Mouse (Mus musculus) right cerebral cortex, postnatal 25 days (tissue): Measurements from ENCODE around the gene Tpp2.
A peak's percentile ranks its signal among the peaks of the same experiment; 100 is the strongest.
"Not testable (repeated sequence)": the region's sequence is repeated elsewhere in the genome, so short reads cannot be mapped to it uniquely, and the experiment has no call there.

Experiments used
- DNase-seq: peaks from one replicate; pipeline ENCODE4 v3.0.0; 2022

Gene Tpp2

DNA sequence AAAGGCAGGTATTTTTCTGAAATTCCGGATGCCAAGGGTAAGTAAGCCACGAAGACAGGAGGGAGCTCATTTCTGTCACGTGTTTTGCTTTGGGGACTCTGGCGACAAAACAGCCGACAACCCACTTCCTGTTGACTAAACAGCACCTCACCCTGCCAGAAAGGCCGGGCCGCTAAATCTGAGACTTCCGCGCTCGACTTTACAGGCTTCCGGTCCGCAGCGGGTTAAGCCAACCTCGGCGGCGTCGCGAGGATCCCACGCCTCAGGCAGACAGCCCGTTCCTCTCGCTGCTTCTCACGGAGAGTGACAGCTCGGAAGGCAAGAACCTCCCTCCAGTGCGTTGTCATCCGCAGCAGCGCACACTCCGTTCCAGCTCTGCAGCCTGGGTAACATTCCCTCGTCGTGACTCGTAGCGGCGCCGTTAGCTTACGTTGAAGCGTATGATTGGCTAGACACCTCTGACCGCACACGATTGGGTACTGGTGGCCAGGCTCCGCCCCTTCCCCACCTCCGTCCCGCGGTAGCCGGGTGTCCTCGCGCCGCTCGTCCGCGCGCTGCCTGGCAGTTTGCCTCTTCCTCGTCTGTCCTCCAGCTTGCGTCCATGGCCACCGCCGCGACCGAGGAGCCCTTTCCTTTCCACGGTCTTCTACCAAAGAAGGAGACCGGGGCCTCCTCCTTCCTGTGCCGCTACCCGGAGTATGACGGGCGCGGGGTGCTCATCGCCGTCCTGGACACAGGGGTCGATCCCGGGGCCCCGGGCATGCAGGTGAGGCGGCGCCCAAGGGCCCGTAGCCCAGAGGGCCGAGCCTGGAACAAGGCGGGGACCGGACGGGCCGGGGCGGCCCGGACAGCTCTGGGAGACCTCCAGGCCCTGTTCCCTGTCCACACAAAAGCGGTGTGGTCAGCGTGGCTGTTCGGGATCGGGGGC is at the start of gene Tpp2:
Tpp2 (plus strand) TSS at position 160 of the 928 bp plus-strand sequence.
- peak; percentile 97 for DNase-seq

DNA sequence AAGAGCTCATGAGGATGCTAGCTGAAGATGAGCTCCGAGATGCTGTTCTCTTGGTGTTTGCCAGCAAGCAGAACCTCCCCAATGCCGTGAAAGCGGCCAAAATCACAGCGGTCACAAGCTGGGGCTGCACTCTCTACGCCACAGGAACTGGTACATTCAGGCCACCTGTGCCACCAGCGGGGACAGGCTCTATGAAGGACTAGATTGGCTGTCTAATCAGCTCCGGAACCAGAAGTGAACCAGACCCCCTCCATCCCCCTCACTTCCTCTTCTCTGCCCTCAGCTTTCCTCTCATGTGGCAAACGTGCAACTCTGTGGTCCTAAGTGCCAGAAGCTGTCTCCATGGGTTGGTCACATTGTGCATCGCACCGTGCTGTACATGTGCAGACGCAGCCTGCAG is 45.1 kb upstream of the Tpp2 start:
- DNase-seq = not testable (repeated sequence)

DNA sequence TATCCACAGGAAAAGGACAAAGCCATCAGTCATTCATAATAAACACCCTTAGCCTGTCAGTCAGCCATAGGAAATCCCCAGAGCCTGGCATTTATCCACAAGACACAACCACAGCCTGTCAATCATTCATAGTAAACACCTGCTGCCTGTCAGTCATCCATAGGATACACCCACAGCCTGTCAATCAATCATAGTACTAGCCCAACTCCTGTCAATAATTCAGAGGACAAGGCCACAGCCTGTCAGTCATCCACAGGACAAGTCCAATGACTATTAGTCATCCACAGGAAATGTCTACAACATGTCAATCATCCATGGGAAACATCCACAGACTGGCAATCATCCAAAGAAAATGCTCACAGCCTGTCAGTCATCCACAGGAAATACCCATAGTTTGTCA is 37.7 kb upstream of the Tpp2 start:
- no peak for DNase-seq

- no peak for DNase-seq
Observed at GRCm38 (mm10) chr1:43897131-43897530, 36.3 kb upstream of the Tpp2 start.

DNA sequence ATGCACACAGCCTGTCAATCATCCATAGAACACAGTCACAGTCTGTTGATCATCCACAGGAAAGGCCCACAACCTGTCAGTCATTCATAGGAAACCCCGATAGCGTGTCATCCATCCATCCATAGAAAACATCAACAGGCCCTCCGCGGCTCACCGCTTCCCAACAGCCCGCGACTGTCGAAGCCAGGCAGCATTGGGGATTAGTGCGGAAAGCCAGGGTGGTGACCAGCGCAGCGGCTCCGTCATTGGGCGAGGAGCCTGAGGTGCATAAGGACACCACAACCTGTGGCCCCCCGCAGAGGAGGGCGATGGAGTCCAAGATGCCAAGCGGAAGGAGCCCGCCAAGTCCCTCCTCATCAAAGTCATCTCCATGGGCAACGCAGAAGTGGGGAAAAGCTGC is 35.5 kb upstream of the Tpp2 start:
- DNase-seq = no peak

DNA sequence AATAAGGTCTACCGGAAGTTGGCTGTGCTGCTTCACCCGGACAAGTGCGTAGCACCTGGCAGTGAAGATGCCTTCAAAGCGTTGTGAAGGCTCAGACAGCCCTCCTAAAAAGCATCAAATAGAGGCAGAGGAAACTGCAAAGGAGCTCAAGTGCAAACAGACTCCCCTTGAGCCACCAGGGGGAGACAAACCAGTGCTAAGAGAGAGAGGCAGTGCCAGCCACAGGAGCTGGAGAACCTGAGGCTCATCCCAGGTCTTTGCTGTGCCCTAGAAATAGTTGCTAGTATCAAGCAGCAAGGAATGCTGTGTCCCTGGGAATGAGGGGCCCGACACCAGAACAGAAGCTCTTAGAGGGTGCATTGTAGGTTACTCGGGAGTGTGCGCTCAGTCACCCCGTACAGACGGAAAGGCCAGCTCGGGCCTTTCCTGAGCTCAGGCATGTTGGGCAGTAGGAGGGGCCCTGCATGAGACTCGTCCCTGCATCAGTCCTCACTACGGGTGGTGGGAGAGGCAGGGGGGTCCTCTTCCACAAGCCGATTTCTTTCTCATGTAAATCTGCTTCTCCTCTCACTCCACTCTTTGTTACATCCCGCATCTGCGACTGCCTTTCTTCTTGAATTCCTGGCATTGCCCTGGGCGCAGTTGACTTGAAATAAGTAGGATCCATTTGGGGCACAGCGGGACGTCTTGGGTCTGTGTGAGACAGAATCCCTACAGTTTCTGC is 34.3 kb upstream of the Tpp2 start:
- peak; percentile 67 for DNase-seq

GRCm38 (mm10) chr1:43902417-43902816 is 31.0 kb upstream of the Tpp2 start:
- no peak for DNase-seq

- no peak for DNase-seq
Observed at GRCm38 (mm10) chr1:43902855-43903254, 30.6 kb upstream of the Tpp2 start.

DNA sequence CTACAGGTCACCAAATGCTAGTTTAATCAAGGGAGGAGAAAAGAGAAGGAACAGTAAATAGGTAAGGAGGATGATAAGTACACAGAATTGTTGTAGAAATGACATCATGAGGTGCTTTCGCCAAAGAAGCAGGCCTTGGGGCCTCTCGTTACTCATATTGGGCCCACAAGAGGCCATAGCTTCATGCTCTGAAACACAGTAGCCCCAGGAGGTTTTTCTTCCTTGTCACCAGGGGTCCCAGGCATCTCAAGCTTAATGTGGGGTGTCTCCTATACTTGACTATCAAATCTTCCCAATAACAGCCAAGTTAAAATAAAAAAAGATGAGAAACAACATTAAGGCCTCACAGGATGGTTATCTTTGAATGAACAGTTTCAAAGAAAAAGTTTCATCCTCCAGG is 18.0 kb upstream of the Tpp2 start:
- DNase-seq = no peak

- no peak for DNase-seq
Observed at GRCm38 (mm10) chr1:43916854-43917253, 16.6 kb upstream of the Tpp2 start.

GRCm38 (mm10) chr1:43934416-43934810 is 966 bp downstream of the Tpp2 start:
- no peak for DNase-seq

DNA sequence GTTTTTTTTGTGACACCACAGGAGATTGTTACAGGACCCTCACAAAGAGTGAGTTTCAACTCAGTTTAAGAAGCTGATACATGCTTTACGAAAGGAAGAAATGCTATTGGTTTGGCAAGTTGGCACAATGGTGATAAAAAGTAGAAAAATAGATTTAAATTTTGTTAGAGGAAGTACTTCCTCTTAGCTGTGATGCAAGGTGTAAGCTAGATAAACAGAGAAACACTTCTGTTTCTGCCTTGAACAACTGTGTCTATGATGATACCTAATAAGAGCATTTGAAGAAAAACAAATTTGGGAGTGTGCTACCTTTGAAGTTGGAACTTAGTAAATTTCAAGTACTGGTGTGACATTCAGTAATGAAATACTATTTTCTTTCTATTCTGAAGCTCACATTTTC is 5.9 kb downstream of the Tpp2 start:
- no peak for DNase-seq

DNA sequence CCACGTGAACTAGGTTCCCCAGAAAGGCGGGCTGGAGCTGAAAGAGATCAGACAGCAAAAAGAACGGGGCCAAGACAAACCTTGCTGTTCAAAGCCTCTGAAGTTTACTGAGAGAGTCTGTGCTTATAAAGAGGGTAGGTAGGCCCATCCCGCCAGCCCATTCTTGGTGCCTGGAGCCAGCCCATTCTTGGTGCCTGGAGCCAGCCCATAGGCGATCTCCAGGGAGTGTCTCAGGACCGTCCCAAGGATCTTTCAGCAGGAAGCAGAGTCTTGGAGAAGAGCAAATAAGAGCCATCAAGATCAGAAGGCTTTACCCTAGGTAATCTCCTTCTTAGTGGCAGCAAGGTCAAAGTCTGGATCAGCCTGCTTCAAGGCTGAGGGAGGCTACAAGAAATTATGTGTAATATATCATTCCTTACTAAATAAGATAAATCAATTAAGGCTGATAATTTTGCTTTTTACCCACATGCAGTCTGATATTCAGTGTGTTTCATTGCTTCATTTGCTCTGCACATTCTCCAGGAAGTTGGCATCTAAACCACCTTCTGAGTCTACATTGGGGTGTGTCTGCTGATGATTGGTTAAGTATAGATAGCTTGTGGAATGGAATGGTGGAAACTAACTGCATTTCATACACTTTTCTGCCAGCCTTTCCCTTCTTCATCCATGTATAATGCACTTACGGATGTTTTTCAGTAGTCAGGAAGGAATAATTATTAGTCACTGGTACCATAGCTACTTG is 8.2 kb downstream of the Tpp2 start:
- no peak for DNase-seq

DNA sequence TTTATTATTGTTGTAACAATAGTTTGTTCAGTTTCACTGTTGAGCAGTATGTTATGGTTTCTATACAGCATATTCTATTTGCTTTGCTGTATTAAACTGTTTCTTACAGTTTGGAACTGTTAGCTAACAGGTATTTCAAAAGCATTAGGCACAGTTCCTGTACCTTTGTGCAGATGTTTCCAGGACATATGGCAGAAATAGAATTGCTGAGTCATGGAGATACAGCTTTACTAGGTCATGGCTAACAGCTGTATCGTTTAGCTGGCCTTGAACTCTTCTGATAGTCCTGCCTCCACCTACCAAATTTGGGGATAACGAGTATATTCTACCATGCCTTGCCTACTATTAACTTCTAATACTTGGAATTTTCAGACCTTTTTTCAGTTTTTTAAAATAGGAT is 9.4 kb downstream of the Tpp2 start:
- no peak for DNase-seq

GRCm38 (mm10) chr1:43953679-43954078 is 20.2 kb downstream of the Tpp2 start:
- DNase-seq = no peak

GRCm38 (mm10) chr1:43964381-43964780 is 30.9 kb downstream of the Tpp2 start:
- DNase-seq = no peak

DNA sequence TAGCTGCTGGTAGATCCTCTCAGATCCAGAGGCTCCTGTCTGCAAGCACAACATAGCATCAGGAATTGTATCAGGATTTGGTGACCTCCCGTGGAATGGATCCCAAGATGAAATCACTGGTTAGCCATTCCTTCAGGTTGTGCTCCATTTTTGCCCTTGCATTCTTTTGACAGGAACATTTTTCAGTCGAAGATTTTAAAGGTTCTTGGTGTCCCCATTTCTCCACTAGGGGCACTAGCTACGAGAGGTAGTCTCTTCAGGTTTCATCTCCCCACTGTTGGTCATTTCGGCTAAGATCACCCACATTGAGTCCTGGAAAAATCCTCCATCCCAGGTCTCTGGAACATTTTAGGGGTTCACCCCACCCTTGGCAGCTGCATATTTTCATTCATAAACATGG is 33.3 kb downstream of the Tpp2 start:
- DNase-seq = no peak

- DNase-seq = no peak
Observed at GRCm38 (mm10) chr1:43969361-43969760, 35.9 kb downstream of the Tpp2 start.

DNA sequence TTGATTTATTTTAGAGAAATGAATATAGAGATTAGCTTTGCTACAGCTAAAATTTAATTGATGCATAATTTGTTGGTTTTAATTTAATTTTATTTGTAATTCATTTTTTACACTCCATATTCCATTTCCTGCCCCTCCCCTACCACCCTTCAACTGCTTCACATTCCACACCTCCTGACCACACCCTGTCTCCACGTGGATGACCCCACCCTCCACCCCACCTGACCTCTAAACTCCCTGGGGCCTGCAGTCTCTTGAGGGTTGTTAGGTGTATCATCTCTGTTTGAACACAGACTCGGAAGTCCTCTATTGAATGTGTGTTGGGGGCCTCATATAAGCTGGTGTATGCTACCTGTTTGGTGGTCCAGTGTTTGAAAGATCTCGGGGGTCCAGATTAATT is 37.6 kb downstream of the Tpp2 start:
- no peak for DNase-seq

DNA sequence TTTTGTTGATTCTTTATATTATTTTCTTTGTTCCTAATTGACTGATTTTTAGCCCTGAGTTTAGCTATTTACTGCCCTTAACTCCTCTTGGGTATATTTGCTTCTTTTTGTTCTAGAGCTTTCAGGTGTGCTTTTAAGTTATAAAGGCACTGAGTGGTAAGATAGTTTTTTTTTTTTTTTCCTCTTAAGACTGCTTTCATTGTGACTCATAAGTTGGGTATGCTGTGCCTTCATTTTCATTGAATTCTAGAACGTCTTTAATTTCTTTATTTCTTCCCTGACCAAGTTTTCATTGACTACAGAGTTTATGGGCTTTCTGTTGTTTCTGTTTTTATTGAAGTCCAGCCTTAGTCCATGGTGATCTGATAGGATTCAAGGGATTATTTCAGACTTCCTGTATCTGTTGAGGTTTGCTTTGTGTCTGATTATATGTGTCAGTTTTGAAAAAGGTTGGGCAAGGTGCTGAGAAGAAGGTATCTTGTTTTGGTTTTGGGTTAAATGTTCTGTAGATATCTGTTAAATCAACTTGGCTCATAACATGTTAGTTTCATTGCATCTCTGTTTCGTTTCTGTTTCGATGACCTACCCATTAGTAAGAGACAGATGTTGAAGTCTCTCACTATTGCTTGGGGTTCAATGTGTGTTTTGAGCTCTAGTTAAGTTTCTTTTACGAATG is 63.6 kb downstream of the Tpp2 start:
- DNase-seq = no peak

DNA sequence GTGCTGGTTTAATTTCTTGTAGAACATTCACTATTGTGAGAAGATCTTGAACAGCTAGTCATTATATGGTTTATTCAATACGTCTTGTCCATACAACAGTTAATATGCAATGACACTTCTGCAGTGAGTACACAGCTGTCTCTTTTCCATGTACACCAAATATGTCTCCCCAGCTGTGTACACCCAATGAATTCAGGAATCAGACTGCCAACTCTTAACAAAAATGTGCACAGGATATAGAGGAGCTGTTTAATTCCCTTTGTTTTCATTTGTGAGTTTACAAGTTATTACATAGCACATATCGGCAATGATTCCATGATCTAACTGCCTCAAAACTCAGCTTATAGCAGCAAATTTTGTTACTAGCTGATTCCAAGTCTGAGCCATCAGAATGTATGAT is 71.1 kb downstream of the Tpp2 start:
- no peak for DNase-seq

- DNase-seq = no peak
Observed at GRCm38 (mm10) chr1:44015556-44015955, 82.1 kb downstream of the Tpp2 start.

DNA sequence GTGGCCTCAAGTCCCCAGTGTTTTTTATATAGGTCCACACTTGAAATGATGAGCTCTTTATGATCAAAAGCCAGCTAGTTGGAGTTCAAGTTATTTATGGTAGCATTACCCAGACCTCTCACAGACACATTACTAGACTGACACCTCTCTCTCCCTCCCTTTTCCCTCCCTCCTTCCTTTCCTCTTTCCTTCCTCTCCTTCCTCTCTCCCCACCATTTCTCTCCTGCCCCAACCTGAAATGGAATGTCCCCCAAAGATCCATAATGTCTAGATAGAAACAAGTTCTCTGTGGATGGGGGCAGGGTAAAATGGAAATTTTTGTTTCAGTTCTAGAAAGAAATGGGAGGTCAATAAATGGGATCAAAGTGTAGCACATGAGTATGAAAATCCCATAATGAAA is 86.5 kb downstream of the Tpp2 start, which contains the start of gene Mettl21c:
Mettl21c (minus strand) TSS at position 101 of the 400 bp plus-strand sequence.
- DNase-seq = no peak
